Mouse (Mus musculus): ENCODE results near the gene Cyb5r1. TPM values are rescaled to one million over a fixed set of nuclear protein-coding genes. Genes with fewer than 3 reads are reported as not detected.

The Cyb5r1 gene
- total and polyA plus RNA-seq, 3 experiments: 17.5 to 43.6 (median 38.1) TPM

DNA sequence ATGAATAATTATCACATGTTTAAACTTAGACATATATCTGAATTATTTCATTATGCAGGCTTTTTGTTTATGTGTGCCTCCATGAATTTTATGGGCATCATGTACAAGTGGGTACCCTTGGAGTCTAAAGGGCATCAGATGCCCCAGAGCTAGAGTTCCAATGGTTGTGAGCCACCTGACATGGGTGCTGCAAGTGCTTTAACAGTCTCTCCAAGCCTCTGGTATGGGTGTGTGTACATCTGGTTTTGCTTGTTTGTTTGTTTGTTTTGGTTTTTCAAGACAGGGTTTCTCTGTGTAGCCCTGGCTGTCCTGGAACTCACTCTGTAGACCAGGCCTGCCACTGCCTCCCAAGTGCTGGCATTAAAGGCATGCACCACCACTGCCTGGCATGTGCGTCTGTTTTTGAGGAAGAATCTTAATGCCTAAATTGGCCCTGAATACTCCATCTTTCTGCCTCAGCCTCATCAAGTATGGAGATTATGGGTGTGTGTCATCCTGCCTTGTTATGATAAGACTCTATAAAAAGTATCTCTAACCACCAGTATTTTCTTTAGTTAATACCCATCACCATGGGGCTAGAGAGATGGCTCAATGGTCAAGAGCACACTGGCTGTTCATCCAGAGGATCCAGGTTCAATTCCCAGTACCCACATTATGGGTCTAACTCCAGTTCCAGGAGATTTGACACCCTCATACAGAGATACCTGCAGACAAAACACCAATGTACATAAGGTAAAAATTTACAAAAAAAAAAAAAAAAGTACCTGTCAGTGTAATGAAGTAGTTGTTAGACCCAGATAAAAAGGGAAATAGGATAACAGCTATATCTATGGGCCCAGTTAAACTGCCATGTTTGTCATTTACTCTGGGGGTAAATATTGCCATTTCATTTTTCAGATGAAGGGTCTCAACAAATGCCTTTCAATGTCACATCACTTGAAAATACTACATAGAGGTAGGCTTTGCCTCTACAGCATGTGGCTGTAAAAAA lies 55.2 kb downstream of the Cyb5r1 start:
- TF ChIP-seq CHD1 (IDR thresholded peaks at IDR 0.05; ENCODE audit: low read depth, low read length) (no peak), IRF4 (IDR thresholded peaks at IDR 0.05; ENCODE audit: low read depth, low read length) (no peak), TCF12 (IDR thresholded peaks at IDR 0.05; ENCODE audit: low read depth, low read length) (no peak), ZMIZ1 (IDR thresholded peaks at IDR 0.05; ENCODE audit: low read depth, low read length) (no peak), MXI1 (IDR thresholded peaks at IDR 0.05; ENCODE audit: low read depth, low read length) (no peak), PAX5 (IDR thresholded peaks at IDR 0.05; ENCODE audit: low read length) (no peak), BHLHE40 (IDR thresholded peaks at IDR 0.05; ENCODE audit: low read depth, low read length) (no peak), MAZ (IDR thresholded peaks at IDR 0.05; ENCODE audit: low read depth, low read length) (no peak), JUND (conservative IDR thresholded peaks at IDR 0.05; ENCODE audit: low read depth, low read length) (no peak), ELF1 (IDR thresholded peaks at IDR 0.05; ENCODE audit: low read depth, low read length) (no peak), NELFE (IDR thresholded peaks at IDR 0.05; ENCODE audit: low read depth, low read length) (no peak), NRF1 (IDR thresholded peaks at IDR 0.05; ENCODE audit: low read depth, low read length) (no peak), ZKSCAN1 (IDR thresholded peaks at IDR 0.05; ENCODE audit: borderline replicate concordance, low read depth, low read length) (no peak), MYC (IDR thresholded peaks at IDR 0.05; ENCODE audit: low read depth, low read length) (no peak), ZNF384 (IDR thresholded peaks at IDR 0.05; ENCODE audit: low read depth, low read length) (no peak), MEF2A (IDR thresholded peaks at IDR 0.05; ENCODE audit: borderline replicate concordance, low read depth, low read length) (no peak), SMC3 (IDR thresholded peaks at IDR 0.05; ENCODE audit: low read depth, low read length) (no peak), POLR2A (IDR thresholded peaks at IDR 0.05; ENCODE audit: low read depth, low read length) (no peak), JUN (IDR thresholded peaks at IDR 0.05; ENCODE audit: insufficient read depth, low read depth, low read length) (no peak)
- dilution Hi-C loops (cut with MboI; ENCODE audit: extremely low pct_ligation_motif_present, extremely low pct_unique_long_range_greater_than_20kb, low sequenced_read_pairs) (no loop called here), in situ Hi-C loops (cut with MboI; ENCODE audit: low pct_ligation_motif_present, low pct_unique_long_range_greater_than_20kb, low sequenced_read_pairs) (no loop called here)
- Histone ChIP-seq H3K4me1 (ENCODE audit: control insufficient read depth in 1 of 2, insufficient read depth in 2 of 2) (peaks cover 0 to 16% of the 10 kb centered on the region in 2 experiments; a peak in 2 of 4 replicates), H3K4me2 (ENCODE audit: insufficient read depth, low read depth, poor library complexity, severe bottlenecking) (no peak overlapping the region), H3K9ac (ENCODE audit: insufficient read depth, low read depth) (no peak overlapping the region), H3K36me3 (replicated peaks in 1 of 2; ENCODE audit: control insufficient read depth in 1 of 2, insufficient read depth in 1 of 2, low read length in 1 of 2) (peaks cover 35 to 60% of the 10 kb centered on the region in 2 experiments), H3K9me3 (replicated peaks; ENCODE audit: low read length) (no peaks in the 10 kb centered on the region), H3K27ac (ENCODE audit: insufficient read depth, low read depth) (no peak overlapping the region), H3K79me2 (replicated peaks; ENCODE audit: control insufficient read depth, extremely low read depth, insufficient read depth, poor library complexity, severe bottlenecking) (peaks cover 9% of the 10 kb centered on the region; the same call in 1 of the 2 replicates), H3K4me3 (replicated peaks in 1 of 3; ENCODE audit: low read depth in 2 of 3, low read length in 2 of 3, poor library complexity in 1 of 3) (no peak overlapping the region), H3K27me3 (replicated peaks) (no peaks in the 10 kb centered on the region)
- DNase-seq (ENCODE audit: extremely low read depth): no peak

Other genes with a start within 250 kb of the Cyb5r1 start
- gene Chil1, start 223.4 kb upstream of the Cyb5r1 start, total RNA-seq (2012; rRNA removed): 1.5 and 1.7 TPM in 2 replicates
- gene Chil1, start 223.4 kb upstream of the Cyb5r1 start, total RNA-seq (2014; rRNA removed): 6.1 and 6.3 TPM in 2 replicates
- gene Chil1, start 223.4 kb upstream of the Cyb5r1 start, polyA plus RNA-seq (2012; ENCODE audit: insufficient read length, low read depth): 6.7 and 10.2 TPM in 2 replicates
- 0.25 TPM in 2 replicates for gene Mybph, start 212.1 kb upstream of the Cyb5r1 start, total RNA-seq (2012; rRNA removed)
- gene Mybph, start 212.1 kb upstream of the Cyb5r1 start, total RNA-seq (2014; rRNA removed): 0.51 and 0.62 TPM in 2 replicates
- gene Mybph, start 212.1 kb upstream of the Cyb5r1 start, polyA plus RNA-seq (2012; ENCODE audit: insufficient read length, low read depth): 2.4 and 3.0 TPM in 2 replicates
- not detected in 2 replicates for gene Adora1, start 170.1 kb upstream of the Cyb5r1 start, total RNA-seq (2012; rRNA removed)
- gene Adora1, start 170.1 kb upstream of the Cyb5r1 start, total RNA-seq (2014; rRNA removed): not detected in 2 replicates
- gene Adora1, start 170.1 kb upstream of the Cyb5r1 start, polyA plus RNA-seq (2012; ENCODE audit: insufficient read length, low read depth): 0.10 and 0.20 TPM in 2 replicates
- not detected in 2 replicates for gene Myog, start 115.6 kb upstream of the Cyb5r1 start, total RNA-seq (2012; rRNA removed)
- gene Myog, start 115.6 kb upstream of the Cyb5r1 start, total RNA-seq (2014; rRNA removed): not detected in 2 replicates
- gene Myog, start 115.6 kb upstream of the Cyb5r1 start, polyA plus RNA-seq (2012; ENCODE audit: insufficient read length, low read depth): not detected in 2 replicates
- gene Ppfia4, start 72.6 kb upstream of the Cyb5r1 start, total RNA-seq (2012; rRNA removed): 0.21 and 0.30 TPM in 2 replicates
- gene Ppfia4, start 72.6 kb upstream of the Cyb5r1 start, total RNA-seq (2014; rRNA removed): 1.2 and 1.8 TPM in 2 replicates
- 5.1 and 5.4 TPM in 2 replicates for gene Ppfia4, start 72.6 kb upstream of the Cyb5r1 start, polyA plus RNA-seq (2012; ENCODE audit: insufficient read length, low read depth)
- gene Tmem183a, start 43.6 kb upstream of the Cyb5r1 start, total RNA-seq (2012; rRNA removed): 41.5 and 52.0 TPM in 2 replicates
- gene Tmem183a, start 43.6 kb upstream of the Cyb5r1 start, total RNA-seq (2014; rRNA removed): 73.6 and 75.6 TPM in 2 replicates
- gene Tmem183a, start 43.6 kb upstream of the Cyb5r1 start, polyA plus RNA-seq (2012; ENCODE audit: insufficient read length, low read depth): 61.1 and 82.4 TPM in 2 replicates
- gene 4933406M09Rik, start 19.6 kb upstream of the Cyb5r1 start, total RNA-seq (2012; rRNA removed): not detected in 2 replicates
- not detected in 2 replicates for gene 4933406M09Rik, start 19.6 kb upstream of the Cyb5r1 start, total RNA-seq (2014; rRNA removed)
- gene 4933406M09Rik, start 19.6 kb upstream of the Cyb5r1 start, polyA plus RNA-seq (2012; ENCODE audit: insufficient read length, low read depth): not detected in 2 replicates
- gene Adipor1, start 9.8 kb downstream of the Cyb5r1 start, total RNA-seq (2012; rRNA removed): 58.4 and 64.1 TPM in 2 replicates
- gene Adipor1, start 9.8 kb downstream of the Cyb5r1 start, total RNA-seq (2014; rRNA removed): 83.7 and 94.0 TPM in 2 replicates
- 65.3 and 70.8 TPM in 2 replicates for gene Adipor1, start 9.8 kb downstream of the Cyb5r1 start, polyA plus RNA-seq (2012; ENCODE audit: insufficient read length, low read depth)
- gene Klhl12, start 50.0 kb downstream of the Cyb5r1 start, total RNA-seq (2012; rRNA removed): 17.6 and 18.2 TPM in 2 replicates
- gene Klhl12, start 50.0 kb downstream of the Cyb5r1 start, total RNA-seq (2014; rRNA removed): 20.6 and 20.8 TPM in 2 replicates
- gene Klhl12, start 50.0 kb downstream of the Cyb5r1 start, polyA plus RNA-seq (2012; ENCODE audit: insufficient read length, low read depth): 17.5 and 19.1 TPM in 2 replicates
- gene Rabif, start 89.1 kb downstream of the Cyb5r1 start, total RNA-seq (2012; rRNA removed): 12.5 and 14.6 TPM in 2 replicates
- gene Rabif, start 89.1 kb downstream of the Cyb5r1 start, total RNA-seq (2014; rRNA removed): 22.4 and 23.4 TPM in 2 replicates
- gene Rabif, start 89.1 kb downstream of the Cyb5r1 start, polyA plus RNA-seq (2012; ENCODE audit: insufficient read length, low read depth): 17.2 and 22.9 TPM in 2 replicates
- gene Mgat4e, start 144.1 kb downstream of the Cyb5r1 start, total RNA-seq (2012; rRNA removed): 0.08 TPM in 1 of 2 replicates, not detected in the other
- gene Mgat4e, start 144.1 kb downstream of the Cyb5r1 start, total RNA-seq (2014; rRNA removed): not detected in 2 replicates
- gene Mgat4e, start 144.1 kb downstream of the Cyb5r1 start, polyA plus RNA-seq (2012; ENCODE audit: insufficient read length, low read depth): not detected in 2 replicates
- gene Kdm5b, start 154.6 kb downstream of the Cyb5r1 start, total RNA-seq (2012; rRNA removed): 8.9 and 14.3 TPM in 2 replicates
- gene Kdm5b, start 154.6 kb downstream of the Cyb5r1 start, total RNA-seq (2014; rRNA removed): 1.8 and 1.9 TPM in 2 replicates
- gene Kdm5b, start 154.6 kb downstream of the Cyb5r1 start, polyA plus RNA-seq (2012; ENCODE audit: insufficient read length, low read depth): 4.1 and 5.8 TPM in 2 replicates
- not detected in 2 replicates for gene Syt2, start 241.1 kb downstream of the Cyb5r1 start, total RNA-seq (2012; rRNA removed)
- not detected in 2 replicates for gene Syt2, start 241.1 kb downstream of the Cyb5r1 start, total RNA-seq (2014; rRNA removed)
- not detected in 2 replicates for gene Syt2, start 241.1 kb downstream of the Cyb5r1 start, polyA plus RNA-seq (2012; ENCODE audit: insufficient read length, low read depth)